Mouse (Mus musculus): ENCODE data around the gene Cyp2d12. TPM values are rescaled to one million over a fixed set of nuclear protein-coding genes. Genes with fewer than 3 reads are reported as not detected.

Gene Cyp2d12
- polyA plus RNA-seq, 1 experiment: not detected

DNA sequence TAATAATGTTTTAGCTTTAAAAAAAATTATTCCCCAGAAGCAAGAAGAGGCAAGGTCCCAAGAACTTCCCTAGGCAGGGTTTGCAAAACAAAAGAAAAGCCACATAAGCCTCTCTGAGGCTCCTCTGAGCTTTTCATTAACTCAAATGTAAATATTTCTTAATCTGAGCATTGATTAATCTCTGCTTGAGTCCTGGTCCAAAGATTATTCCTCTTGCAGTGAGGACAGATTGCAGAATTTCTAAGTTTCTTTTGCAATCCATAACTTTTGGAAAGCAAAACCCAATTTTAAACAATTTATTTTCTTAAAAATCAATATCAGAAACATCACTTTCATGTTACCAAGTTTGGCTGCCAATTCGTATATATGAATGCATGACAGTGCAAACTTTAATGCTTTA is 18.0 kb downstream of the Cyp2d12 start:
- no peak overlapping the region for H3K4me3 ChIP-seq (ENCODE audit: insufficient read depth, low read length)
- H3K27ac ChIP-seq (ENCODE audit: insufficient read depth, low read length): no peak overlapping the region
- TF ChIP-seq POLR2A (IDR thresholded peaks at IDR 0.05; ENCODE audit: low read depth, low read length) (no peak), CTCF (IDR thresholded peaks at IDR 0.05; ENCODE audit: borderline replicate concordance, insufficient read depth, low read length) (no peak)
- no peaks in the 10 kb centered on the region for H3K4me1 ChIP-seq (ENCODE audit: control insufficient read depth, insufficient read depth, low read length)

GRCm38 (mm10) chr15:82579071-82579470 is 24.2 kb downstream of the Cyp2d12 start:
- no peaks in the 10 kb centered on the region for H3K4me1 ChIP-seq (ENCODE audit: control insufficient read depth, insufficient read depth, low read length)
- H3K4me3 ChIP-seq (ENCODE audit: insufficient read depth, low read length): no peak overlapping the region
- no peak overlapping the region for H3K27ac ChIP-seq (ENCODE audit: insufficient read depth, low read length)
- TF ChIP-seq CTCF (IDR thresholded peaks at IDR 0.05; ENCODE audit: borderline replicate concordance, insufficient read depth, low read length): no peak
- TF ChIP-seq POLR2A (IDR thresholded peaks at IDR 0.05; ENCODE audit: low read depth, low read length): no peak

- TF ChIP-seq POLR2A (IDR thresholded peaks at IDR 0.05; ENCODE audit: low read depth, low read length) (no peak), CTCF (IDR thresholded peaks at IDR 0.05; ENCODE audit: borderline replicate concordance, insufficient read depth, low read length) (no peak)
- H3K4me1 ChIP-seq (ENCODE audit: control insufficient read depth, insufficient read depth, low read length): no peaks in the 10 kb centered on the region
- no peak overlapping the region for H3K4me3 ChIP-seq (ENCODE audit: insufficient read depth, low read length)
- H3K27ac ChIP-seq (ENCODE audit: insufficient read depth, low read length): no peak overlapping the region
Measured at GRCm38 (mm10) chr15:82582621-82583020, 27.7 kb downstream of the Cyp2d12 start.

Other genes starting within 250 kb of the Cyp2d12 start
- gene Naga, start 216.1 kb upstream of the Cyp2d12 start, polyA plus RNA-seq (2011; ENCODE audit: insufficient read length, low read depth, missing spikeins): 42.6 and 42.8 TPM in 2 replicates
- 3.1 and 8.1 TPM in 2 replicates for gene Pheta2, start 216.1 kb upstream of the Cyp2d12 start, polyA plus RNA-seq (2011; ENCODE audit: insufficient read length, low read depth, missing spikeins)
- gene Smdt1, start 216.1 kb upstream of the Cyp2d12 start, polyA plus RNA-seq (2011; ENCODE audit: insufficient read length, low read depth, missing spikeins): 99.2 and 103 TPM in 2 replicates
- 154 and 171 TPM in 2 replicates for gene Ndufa6, start 200.8 kb upstream of the Cyp2d12 start, polyA plus RNA-seq (2011; ENCODE audit: insufficient read length, low read depth, missing spikeins)
- 4.4 and 4.9 TPM in 2 replicates for gene Cyp2d22, start 174.8 kb upstream of the Cyp2d12 start, polyA plus RNA-seq (2011; ENCODE audit: insufficient read length, low read depth, missing spikeins)
- gene Cyp2d11, start 161.1 kb upstream of the Cyp2d12 start, polyA plus RNA-seq (2011; ENCODE audit: insufficient read length, low read depth, missing spikeins): not detected in 2 replicates
- not detected in 2 replicates for gene Cyp2d10, start 147.9 kb upstream of the Cyp2d12 start, polyA plus RNA-seq (2011; ENCODE audit: insufficient read length, low read depth, missing spikeins)
- not detected in 2 replicates for gene Cyp2d9, start 121.6 kb upstream of the Cyp2d12 start, polyA plus RNA-seq (2011; ENCODE audit: insufficient read length, low read depth, missing spikeins)
- not detected in 2 replicates for gene Cyp2d34, start 65.9 kb downstream of the Cyp2d12 start, polyA plus RNA-seq (2011; ENCODE audit: insufficient read length, low read depth, missing spikeins)
- gene Cyp2d40, start 209.1 kb downstream of the Cyp2d12 start, polyA plus RNA-seq (2011; ENCODE audit: insufficient read length, low read depth, missing spikeins): not detected in 2 replicates
- not detected in 2 replicates for gene Cyp2d26, start 239.2 kb downstream of the Cyp2d12 start, polyA plus RNA-seq (2011; ENCODE audit: insufficient read length, low read depth, missing spikeins)